Mouse (Mus musculus) hindbrain, embryonic 14.5 days (tissue): ENCODE measurements at regions not wholly inside any gene's neighbourhood (a gene's known extent, or its start where the extent isn't known, plus 50 kb on each side); places are given as distances from the start of the nearest gene placed in this dataset.
A peak's percentile ranks its signal among the peaks of the same experiment; 100 is the strongest.

Experiments
- ATAC-seq: fragments of 200-750 bp; cut with Nextera tagmentation; 2 replicates; pipeline ENCODE4 v1.8.0; 2017; ENCODE audit warnings: moderate number of reproducible peaks, mild to moderate bottlenecking, moderate TSS enrichment, moderate library complexity; ENCODE audit not compliant: low FRiP score
- DNase-seq: peaks from one replicate; pipeline ENCODE4 v3.0.0-alpha.2; 2015; ENCODE audit warnings: low spot score
- H3K27ac ChIP-seq: fragments of 300-500 bp; sonication (generic); 2 replicates; pipeline ENCODE4 v1.5.1; 2014; ENCODE audit warnings: mild to moderate bottlenecking, moderate library complexity
- H3K27me3 ChIP-seq: fragments of 300-500 bp; sonication (generic); 2 replicates; pipeline ENCODE4 v1.6.1; 2014; ENCODE audit warnings: mild to moderate bottlenecking, low read length, mixed read lengths; ENCODE audit not compliant: control insufficient read depth, insufficient read depth
- H3K36me3 ChIP-seq: fragments of 300-500 bp; sonication (generic); replicated peaks from 2 replicates; pipeline ENCODE4 v1.6.1; 2014; ENCODE audit not compliant: control insufficient read depth, insufficient read depth
- H3K4me1 ChIP-seq: fragments of 300-500 bp; sonication (generic); replicated peaks from 2 replicates; pipeline ENCODE4 v1.6.1; 2014; ENCODE audit warnings: antibody characterized with exemption, low read length, mixed read lengths; ENCODE audit not compliant: control insufficient read depth, insufficient read depth
- H3K4me2 ChIP-seq: fragments of 300-500 bp; sonication (generic); replicated peaks from 2 replicates; pipeline ENCODE4 v1.6.1; 2014; ENCODE audit warnings: mild to moderate bottlenecking, moderate library complexity
- H3K4me3 ChIP-seq: fragments of 300-500 bp; sonication (generic); replicated peaks from 2 replicates; pipeline ENCODE4 v1.5.1; 2014; ENCODE audit warnings: mild to moderate bottlenecking, low read length
- H3K9ac ChIP-seq: fragments of 300-500 bp; sonication (generic); 2 replicates; pipeline ENCODE4 v1.6.1; 2014
- H3K9me3 ChIP-seq: fragments of 300-500 bp; sonication (generic); 2 replicates; pipeline ENCODE4 v1.6.1; 2016; ENCODE audit warnings: low read length; ENCODE audit not compliant: control insufficient read depth
- WGBS: fragments of 180-500 bp; shearing (Covaris S2); extraction: QIAGEN DNeasy Blood & Tissue Kit; methylation state at CpG from one replicate; pipeline ENCODE4 v1.1.7; 2014; 5-methylcytosine and 5-hydroxymethylcytosine counted together

- no peak overlapping the region for H3K4me3 ChIP-seq
- H3K9ac ChIP-seq, result no peak overlapping the region
- WGBS, result 34% methylated on average over 7 of the region's 7 CpGs
- no peak for ATAC-seq
- DNase-seq, result no peak
- H3K27ac ChIP-seq, result 0 out of 2 replicates have a peak overlapping the region, but pooled peaks have one; percentile 65
- no peaks in the 10 kb centered on the region for H3K27me3 ChIP-seq
- peaks cover 27% of the 10 kb centered on the region for H3K4me1 ChIP-seq
- H3K36me3 ChIP-seq, result no peaks in the 10 kb centered on the region
- H3K9me3 ChIP-seq, result no peaks in the 10 kb centered on the region
- H3K4me2 ChIP-seq, result no peak overlapping the region
Measured at GRCm38 (mm10) chr12:27946866-27947459, 604.6 kb upstream of the Sox11 start.

GRCm38 (mm10) chr12:27945411-27945810 lies 603.0 kb upstream of the Sox11 start:
- no peaks in the 10 kb centered on the region for H3K36me3 ChIP-seq
- H3K27me3 ChIP-seq, result no peaks in the 10 kb centered on the region
- peak overlapping the region; percentile 65 for H3K27ac ChIP-seq
- H3K4me3 ChIP-seq, result no peak overlapping the region
- DNase-seq, result peak; percentile 78
- no peak overlapping the region for H3K9ac ChIP-seq
- 13% methylated on average over 2 of the region's 2 CpGs for whole genome bisulfite sequencing
- no peaks in the 10 kb centered on the region for H3K9me3 ChIP-seq
- peak; percentile 91 for ATAC-seq
- H3K4me2 ChIP-seq, result no peak overlapping the region
- peaks cover 27% of the 10 kb centered on the region for H3K4me1 ChIP-seq

- DNase-seq (no peak), ATAC-seq (no peak)
- Histone ChIP-seq H3K36me3 (no peaks in the 10 kb centered on the region), H3K9ac (no peak overlapping the region), H3K27ac (no peak overlapping the region), H3K27me3 (no peaks in the 10 kb centered on the region), H3K4me3 (no peak overlapping the region), H3K9me3 (no peaks in the 10 kb centered on the region), H3K4me1 (peaks cover 12% of the 10 kb centered on the region), H3K4me2 (no peak overlapping the region)
- WGBS, result 96% methylated on average over 1 of the region's 1 CpGs
Measured at GRCm38 (mm10) chr12:27941053-27941452, 598.7 kb upstream of the Sox11 start.

DNA sequence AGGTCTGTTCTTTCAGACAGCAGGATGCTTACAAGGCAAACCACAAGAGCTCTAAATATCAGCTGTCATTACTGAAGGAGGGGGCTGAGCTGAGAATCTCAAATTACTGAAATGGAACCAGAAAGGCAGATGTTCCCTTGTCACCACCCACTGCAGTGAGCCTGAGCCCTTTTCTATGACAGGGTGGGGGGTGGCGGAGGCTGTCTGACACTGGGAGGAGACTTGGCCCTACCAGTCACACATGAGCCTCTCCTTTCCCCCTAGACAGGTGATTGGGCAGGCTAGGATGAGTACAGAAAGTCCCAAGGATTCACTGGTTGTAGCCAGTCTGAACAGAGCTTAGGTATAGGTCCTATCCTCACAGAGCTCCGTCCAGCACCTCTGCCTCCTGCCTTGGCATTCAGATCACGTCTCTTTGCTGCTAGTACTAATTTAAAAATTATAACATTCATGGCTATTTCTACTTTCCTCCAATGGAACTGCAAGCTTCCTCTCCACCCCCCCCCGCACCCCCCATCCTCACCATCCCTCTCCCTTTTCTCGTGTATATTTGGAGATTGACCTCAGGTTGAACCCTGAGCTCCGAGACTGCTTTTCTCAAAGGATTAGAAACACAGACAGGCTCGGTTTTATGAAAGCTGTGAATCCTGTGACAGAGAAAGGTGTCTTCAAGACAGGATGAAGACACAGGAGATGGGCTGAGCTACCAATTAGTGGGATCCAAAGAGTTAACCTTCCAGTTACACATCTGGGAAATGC lies 590.2 kb upstream of the Sox11 start:
- H3K4me3 ChIP-seq, result no peak overlapping the region
- ATAC-seq, result peak; percentile 51; the same call in 1 of the 2 replicates
- H3K4me2 ChIP-seq, result no peak overlapping the region
- H3K27ac ChIP-seq, result peak overlapping the region; percentile 67
- H3K4me1 ChIP-seq, result peaks cover 27% of the 10 kb centered on the region
- H3K36me3 ChIP-seq, result no peaks in the 10 kb centered on the region
- no peak overlapping the region for H3K9ac ChIP-seq
- no peaks in the 10 kb centered on the region for H3K9me3 ChIP-seq
- 38% methylated on average over 7 of the region's 7 CpGs for WGBS
- no peak for DNase-seq
- H3K27me3 ChIP-seq, result no peaks in the 10 kb centered on the region

DNA sequence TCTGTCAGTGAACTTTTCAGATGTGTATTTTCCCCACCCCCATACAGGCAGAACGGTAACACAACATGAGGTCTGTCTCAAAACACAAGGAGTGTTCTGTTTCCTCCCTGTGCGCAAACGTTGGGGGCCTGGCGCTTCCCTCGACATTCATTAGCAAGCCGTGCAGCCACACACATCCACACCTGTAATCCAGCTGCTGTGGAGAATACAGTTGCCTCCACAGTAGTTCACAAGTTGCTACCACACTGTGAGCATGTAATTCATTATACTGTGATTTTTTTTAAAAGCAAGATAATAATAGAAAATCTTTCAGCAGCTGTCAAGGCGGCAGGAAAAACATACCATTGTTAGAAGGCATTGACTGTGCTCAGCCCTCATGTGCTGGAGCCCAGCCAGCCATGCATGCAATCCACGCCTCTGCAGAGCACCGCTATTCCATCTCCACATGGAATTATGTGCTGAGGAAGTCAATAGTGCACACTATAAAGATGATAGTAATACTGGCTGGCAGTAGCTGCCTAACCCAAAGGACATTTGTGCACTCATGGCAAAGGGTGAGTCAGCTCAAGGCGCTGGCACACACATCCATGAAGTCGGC lies 586.1 kb upstream of the Sox11 start:
- 33% methylated on average over 11 of the region's 11 CpGs for WGBS
- H3K27ac ChIP-seq, result peak overlapping the region; percentile 65; the same call in 1 of the 2 replicates
- H3K36me3 ChIP-seq, result no peaks in the 10 kb centered on the region
- H3K4me2 ChIP-seq, result no peak overlapping the region
- ATAC-seq, result peak; percentile 57; the same call in 1 of the 2 replicates
- peaks cover 27% of the 10 kb centered on the region for H3K4me1 ChIP-seq
- no peak overlapping the region for H3K4me3 ChIP-seq
- H3K27me3 ChIP-seq, result no peaks in the 10 kb centered on the region
- peak; percentile 41 for DNase-seq
- H3K9me3 ChIP-seq, result no peaks in the 10 kb centered on the region
- H3K9ac ChIP-seq, result no peak overlapping the region

DNA sequence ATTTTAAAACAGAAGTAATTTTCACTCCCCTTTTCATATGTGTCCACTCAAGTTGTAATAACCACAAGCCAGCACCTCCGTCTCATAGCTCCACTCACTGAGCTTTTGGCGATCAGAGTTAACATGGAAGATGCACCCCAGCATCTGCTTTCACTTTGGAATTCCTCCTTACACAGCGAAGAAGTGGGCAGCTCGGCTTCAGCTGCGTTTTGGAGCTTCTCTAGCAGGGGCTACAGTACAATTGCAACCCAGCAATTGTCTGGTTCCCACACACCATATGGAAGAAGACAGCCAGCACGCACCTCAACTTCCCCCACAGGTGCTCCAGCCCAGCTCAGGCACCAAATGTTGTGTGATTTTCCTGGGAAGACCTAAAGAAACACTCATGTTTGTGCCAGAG lies 584.4 kb upstream of the Sox11 start:
- Histone ChIP-seq H3K9me3 (no peaks in the 10 kb centered on the region), H3K9ac (no peak overlapping the region), H3K27me3 (no peaks in the 10 kb centered on the region), H3K4me2 (no peak overlapping the region), H3K4me1 (peaks cover 13% of the 10 kb centered on the region), H3K36me3 (no peaks in the 10 kb centered on the region), H3K27ac (no peak overlapping the region), H3K4me3 (no peak overlapping the region)
- DNase-seq, result no peak
- no peak for ATAC-seq
- WGBS, result 91% methylated on average over 6 of the region's 6 CpGs

DNA sequence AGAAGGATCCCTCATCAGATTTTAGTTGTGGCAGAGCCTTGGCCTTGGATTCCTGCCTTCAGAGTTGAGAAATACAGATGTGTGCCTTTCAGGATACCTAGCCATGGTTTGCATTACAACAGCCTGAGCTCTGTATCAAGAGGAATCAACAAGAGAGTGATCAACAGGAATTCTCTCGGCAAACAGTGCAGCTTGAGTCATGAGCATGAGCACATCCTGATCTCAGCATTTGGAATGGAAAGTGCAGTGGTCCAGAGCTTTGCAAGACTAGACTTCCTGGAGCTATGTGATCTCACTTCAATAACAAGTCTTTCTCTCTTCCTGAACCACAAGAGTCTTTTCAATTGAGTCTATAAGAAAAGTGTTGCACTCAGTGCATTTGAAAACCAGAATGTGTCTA lies 578.2 kb upstream of the Sox11 start:
- H3K4me1 ChIP-seq, result no peaks in the 10 kb centered on the region
- no peak overlapping the region for H3K4me3 ChIP-seq
- no peak for ATAC-seq
- no peak overlapping the region for H3K9ac ChIP-seq
- no peak overlapping the region for H3K27ac ChIP-seq
- DNase-seq, result no peak
- H3K4me2 ChIP-seq, result no peak overlapping the region
- no peaks in the 10 kb centered on the region for H3K9me3 ChIP-seq
- H3K27me3 ChIP-seq, result no peaks in the 10 kb centered on the region
- 84% methylated on average over 1 of the region's 1 CpGs for WGBS
- H3K36me3 ChIP-seq, result no peaks in the 10 kb centered on the region

DNA sequence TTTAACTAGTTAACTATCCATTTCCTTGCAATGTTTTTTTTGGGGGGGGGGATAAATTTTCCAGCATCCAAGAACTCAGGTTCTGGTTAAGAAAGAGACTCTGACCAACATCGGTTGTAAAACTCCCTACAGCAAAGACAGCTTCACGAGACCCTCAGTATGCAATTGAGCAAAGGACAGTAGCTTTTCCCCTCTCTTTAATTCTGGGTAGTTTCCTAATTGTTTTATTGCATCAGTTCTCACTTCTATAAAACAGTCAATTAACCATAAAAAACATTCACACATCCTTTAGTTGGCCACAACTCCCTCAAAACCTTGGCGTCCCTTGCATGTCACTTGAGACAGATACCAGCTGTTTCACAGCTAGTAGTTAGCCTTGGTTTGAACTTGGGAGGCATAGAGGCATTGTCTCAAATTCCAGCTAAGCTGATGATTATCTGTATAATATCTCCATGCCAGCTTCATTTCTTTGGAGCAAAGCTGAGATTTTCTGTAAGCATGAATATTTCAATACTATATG lies 574.1 kb upstream of the Sox11 start:
- Histone ChIP-seq H3K9me3 (no peaks in the 10 kb centered on the region), H3K4me2 (no peak overlapping the region), H3K27ac (no peak overlapping the region), H3K4me1 (no peaks in the 10 kb centered on the region), H3K27me3 (no peaks in the 10 kb centered on the region), H3K9ac (no peak overlapping the region), H3K36me3 (no peaks in the 10 kb centered on the region), H3K4me3 (no peak overlapping the region)
- ATAC-seq (no peak), DNase-seq (no peak)
- WGBS, result 82% methylated on average over 3 of the region's 3 CpGs

DNA sequence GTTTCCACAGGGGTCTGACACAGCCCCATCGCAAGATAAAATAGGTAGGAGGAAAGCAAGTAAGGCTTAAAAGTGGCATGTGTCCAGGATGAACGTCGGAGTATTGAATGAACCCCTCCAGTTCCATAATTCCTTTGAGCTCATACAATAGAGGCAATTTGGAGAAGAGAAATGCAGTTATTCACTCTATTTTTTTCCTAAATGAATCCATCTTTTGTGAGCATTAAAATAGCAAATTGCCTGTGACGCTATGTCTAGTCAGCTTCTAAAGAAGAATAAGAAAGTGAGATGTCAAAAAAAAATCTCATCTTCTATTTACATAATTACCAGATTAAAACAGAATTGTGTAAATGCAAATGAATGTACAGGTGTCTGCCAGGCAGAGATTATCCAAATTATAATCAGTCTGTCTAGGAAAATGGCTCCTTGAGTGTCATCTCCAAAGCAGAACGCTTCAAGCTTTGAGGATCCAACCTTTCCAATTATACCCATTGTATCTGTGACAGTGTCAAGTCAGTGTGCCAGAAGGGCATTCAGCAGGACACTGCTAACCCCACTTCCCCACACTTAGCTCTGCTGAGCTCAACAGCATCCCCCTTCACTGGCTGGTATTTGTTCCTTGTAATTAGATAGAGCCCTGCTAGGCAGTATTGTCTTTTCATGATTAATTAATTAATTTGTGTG lies 567.2 kb upstream of the Sox11 start:
- no peaks in the 10 kb centered on the region for H3K4me1 ChIP-seq
- H3K9me3 ChIP-seq, result no peaks in the 10 kb centered on the region
- no peak overlapping the region for H3K9ac ChIP-seq
- ATAC-seq (no peak), DNase-seq (no peak)
- H3K4me2 ChIP-seq, result no peak overlapping the region
- no peaks in the 10 kb centered on the region for H3K27me3 ChIP-seq
- H3K36me3 ChIP-seq, result no peaks in the 10 kb centered on the region
- WGBS, result 61% methylated on average over 5 of the region's 5 CpGs
- H3K4me3 ChIP-seq, result no peak overlapping the region
- no peak overlapping the region for H3K27ac ChIP-seq
